Mouse (Mus musculus): ENCODE results near the gene Fhad1.

The Fhad1 gene

GRCm38 (mm10) chr4:141976163-141976562 lies 38.7 kb downstream of the Fhad1 start:
- DNase-seq: no peak

- DNase-seq: peak; percentile 54
Observed at GRCm38 (mm10) chr4:141964575-141964974, 50.3 kb downstream of the Fhad1 start.

GRCm38 (mm10) chr4:141963907-141964306 lies 51.0 kb downstream of the Fhad1 start:
- DNase-seq: no peak

- DNase-seq: peak; percentile 48
Observed at GRCm38 (mm10) chr4:141962811-141963685, 51.8 kb downstream of the Fhad1 start.

- no peak for DNase-seq
Observed at GRCm38 (mm10) chr4:141960037-141960436, 54.8 kb downstream of the Fhad1 start.

GRCm38 (mm10) chr4:141959615-141960014 lies 55.3 kb downstream of the Fhad1 start:
- DNase-seq: no peak

GRCm38 (mm10) chr4:141958614-141959375 lies 56.1 kb downstream of the Fhad1 start:
- no peak for DNase-seq

GRCm38 (mm10) chr4:141958188-141958587 lies 56.7 kb downstream of the Fhad1 start:
- DNase-seq: peak; percentile 72

GRCm38 (mm10) chr4:141957740-141958139 lies 57.1 kb downstream of the Fhad1 start:
- no peak for DNase-seq

GRCm38 (mm10) chr4:141956931-141957330 lies 58.0 kb downstream of the Fhad1 start:
- no peak for DNase-seq

GRCm38 (mm10) chr4:141954770-141955720 lies 59.8 kb downstream of the Fhad1 start:
- DNase-seq: no peak

- DNase-seq: no peak
Observed at GRCm38 (mm10) chr4:141953859-141954258, 61.0 kb downstream of the Fhad1 start.

- no peak for DNase-seq
Observed at GRCm38 (mm10) chr4:141953291-141953690, 61.6 kb downstream of the Fhad1 start.

- DNase-seq: no peak
Observed at GRCm38 (mm10) chr4:141952824-141953223, 62.1 kb downstream of the Fhad1 start.

GRCm38 (mm10) chr4:141952114-141952513 lies 62.8 kb downstream of the Fhad1 start:
- peak; percentile 54 for DNase-seq

GRCm38 (mm10) chr4:141949436-141949835 lies 65.4 kb downstream of the Fhad1 start:
- no peak for DNase-seq

GRCm38 (mm10) chr4:141948822-141949221 lies 66.1 kb downstream of the Fhad1 start:
- DNase-seq: no peak

- no peak for DNase-seq
Observed at GRCm38 (mm10) chr4:141942403-141942802, 72.5 kb downstream of the Fhad1 start.

GRCm38 (mm10) chr4:141941289-141941688 lies 73.6 kb downstream of the Fhad1 start:
- no peak for DNase-seq

GRCm38 (mm10) chr4:141938535-141938934 lies 76.3 kb downstream of the Fhad1 start:
- no peak for DNase-seq

- DNase-seq: no peak
Observed at GRCm38 (mm10) chr4:141932785-141933574, 81.9 kb downstream of the Fhad1 start.

GRCm38 (mm10) chr4:141931526-141931925 lies 83.4 kb downstream of the Fhad1 start:
- no peak for DNase-seq
